Mouse (Mus musculus) spleen, adult 2 months (tissue): Measurements from ENCODE around the gene Ddost. TPM values are rescaled to one million over a fixed set of nuclear protein-coding genes. Genes with fewer than 3 reads are reported as not detected.

Experiments
- DNase-seq, 2 experiments: peaks; one replicate each; pipeline versions ENCODE4 v3.0.0 to v3.0.0-alpha.2; 2012 to 2021; ENCODE audit warnings: low spot score in 2 of 2, low read depth in 1 of 2
- H3K27ac ChIP-seq: fragments of 200-500 bp; 2 replicates; pipeline ENCODE4 v1.5.1; 2012; ENCODE audit warnings: low read length, inconsistent platforms; ENCODE audit not compliant: insufficient read depth
- H3K27me3 ChIP-seq: fragments of 200-500 bp; 2 replicates; pipeline ENCODE4 v1.6.1; 2012; ENCODE audit warnings: mild to moderate bottlenecking, moderate library complexity, low read length, inconsistent platforms; ENCODE audit not compliant: control insufficient read depth, insufficient read depth
- H3K36me3 ChIP-seq: fragments of 200-500 bp; 2 replicates; pipeline ENCODE4 v1.6.1; 2012; ENCODE audit warnings: mild to moderate bottlenecking, low read length, inconsistent platforms; ENCODE audit not compliant: control insufficient read depth, insufficient read depth
- H3K4me1 ChIP-seq: fragments of 200-500 bp; 2 replicates; pipeline ENCODE4 v1.6.1; 2011; ENCODE audit warnings: inconsistent platforms; ENCODE audit not compliant: control insufficient read depth, insufficient read depth, insufficient read length
- H3K4me3 ChIP-seq: fragments of 200-500 bp; 2 replicates; pipeline ENCODE4 v1.5.1; 2011; ENCODE audit warnings: mild to moderate bottlenecking, inconsistent platforms; ENCODE audit not compliant: insufficient read depth, insufficient read length; ENCODE audit errors: extremely low read depth
- CTCF ChIP-seq: fragments of 200-500 bp; IDR thresholded peaks from 2 replicates; pipeline ENCODE4 v1.5.1; 2011; ENCODE audit warnings: mild to moderate bottlenecking, inconsistent platforms; ENCODE audit not compliant: insufficient read depth, insufficient read length, insufficient replicate concordance; ENCODE audit errors: extremely low read depth
- POLR2A ChIP-seq: fragments of 200-500 bp; IDR thresholded peaks from 2 replicates; pipeline ENCODE4 v1.6.1; 2011; ENCODE audit warnings: low read depth, low read length, inconsistent platforms
- WGBS: fragments of 180-500 bp; shearing (Covaris S2); methylation state at CpG from one replicate; pipeline ENCODE4 v1.1.7; 2018; 5-methylcytosine and 5-hydroxymethylcytosine counted together
- polyA plus RNA-seq: library from polyadenylated mRNA; depleted of rRNA; stranded (reverse); fragments of >200 nt; gene quantifications from 2 replicates; pipeline ENCODE4 v1.2.3, GENCODE M21; 2012; rRNA removed

Gene Ddost
- 106 and 138 TPM in 2 replicates for polyA plus RNA-seq

- Histone ChIP-seq H3K4me1 (peaks cover 12% of the 10 kb centered on the region; the same call in 1 of the 2 replicates), H3K4me3 (peak within 1 kb of the TSS; percentile 81), H3K27me3 (no peaks in the 10 kb centered on the region), H3K36me3 (peaks cover 7% of the 10 kb centered on the region; the same call in 1 of the 2 replicates), H3K27ac (peak within 1 kb of the TSS; percentile 26; the same call in 1 of the 2 replicates)
- WGBS = under 1% methylated on average over 64 of the region's 64 CpGs
- DNase-seq = peak; percentile 94 to 98
- TF ChIP-seq POLR2A (peak; percentile 33; the same call in 1 of the 2 replicates), CTCF (no peak)
These were observed at the start of gene Ddost for GRCm38 (mm10) chr4:138304340-138305104. Gene Ddost, plus strand, starts transcription at chr4:138304730.

- 11% methylated on average over 22 of the region's 22 CpGs for WGBS
- no peak for DNase-seq
- peaks cover 3% of the 10 kb centered on the region; the same call in 1 of the 2 replicates for H3K4me1 ChIP-seq
- H3K36me3 ChIP-seq = no peaks in the 10 kb centered on the region
- no peaks in the 10 kb centered on the region for H3K27me3 ChIP-seq
- no peak overlapping the region for H3K4me3 ChIP-seq
- TF ChIP-seq CTCF (no peak), POLR2A (no peak)
- H3K27ac ChIP-seq = no peak overlapping the region
These were observed 47.3 kb upstream of the Ddost start for GRCm38 (mm10) chr4:138257116-138257687.

- H3K27ac ChIP-seq = no peak overlapping the region
- peaks cover 3% of the 10 kb centered on the region; the same call in 1 of the 2 replicates for H3K4me1 ChIP-seq
- H3K4me3 ChIP-seq = no peak overlapping the region
- H3K27me3 ChIP-seq = no peaks in the 10 kb centered on the region; the same call in 1 of the 2 replicates
- TF ChIP-seq POLR2A = no peak
- no peak for TF ChIP-seq CTCF
- H3K36me3 ChIP-seq = no peaks in the 10 kb centered on the region
- no peak for DNase-seq
- WGBS = 63% methylated on average over 7 of the region's 7 CpGs
These were observed 45.9 kb upstream of the Ddost start for GRCm38 (mm10) chr4:138258663-138259062.

GRCm38 (mm10) chr4:138259482-138259881 is 45.0 kb upstream of the Ddost start:
- TF ChIP-seq POLR2A (no peak), CTCF (no peak)
- peaks cover 3% of the 10 kb centered on the region; the same call in 1 of the 2 replicates for H3K4me1 ChIP-seq
- H3K27ac ChIP-seq = no peak overlapping the region
- H3K4me3 ChIP-seq = no peak overlapping the region
- 10% methylated on average over 5 of the region's 5 CpGs for WGBS
- DNase-seq = no peak
- H3K36me3 ChIP-seq = no peaks in the 10 kb centered on the region
- no peaks in the 10 kb centered on the region; the same call in 1 of the 2 replicates for H3K27me3 ChIP-seq

GRCm38 (mm10) chr4:138261843-138262681 is 42.5 kb upstream of the Ddost start:
- Histone ChIP-seq H3K4me3 (peak overlapping the region; percentile 79), H3K36me3 (no peaks in the 10 kb centered on the region), H3K27ac (no peak overlapping the region), H3K27me3 (no peaks in the 10 kb centered on the region; the same call in 1 of the 2 replicates), H3K4me1 (peaks cover 3% of the 10 kb centered on the region; the same call in 1 of the 2 replicates)
- under 1% methylated on average over 74 of the region's 78 CpGs for WGBS
- TF ChIP-seq POLR2A (no peak), CTCF (no peak)
- DNase-seq = peak; percentile 58 to 84

- Histone ChIP-seq H3K4me3 (no peak overlapping the region), H3K27ac (no peak overlapping the region), H3K4me1 (peaks cover under 1% of the 10 kb centered on the region; the same call in 1 of the 2 replicates), H3K36me3 (no peaks in the 10 kb centered on the region), H3K27me3 (no peaks in the 10 kb centered on the region; the same call in 1 of the 2 replicates)
- WGBS = 97% methylated on average over 10 of the region's 10 CpGs
- no peak for TF ChIP-seq CTCF
- TF ChIP-seq POLR2A = no peak
- DNase-seq = no peak
These were observed 36.7 kb upstream of the Ddost start for GRCm38 (mm10) chr4:138267869-138268268.
